Mouse (Mus musculus) 3T3-L1 (cell line): ENCODE measurements around the gene Cry2.

Experiments
- DNase-seq: peaks from one replicate; pipeline ENCODE4 v3.0.0-alpha.2; 2015; ENCODE audit warnings: low read depth, low spot score

Cry2 gene

GRCm38 (mm10) chr2:92370821-92371805 is 62.7 kb downstream of the Cry2 start:
- DNase-seq: no peak

DNA sequence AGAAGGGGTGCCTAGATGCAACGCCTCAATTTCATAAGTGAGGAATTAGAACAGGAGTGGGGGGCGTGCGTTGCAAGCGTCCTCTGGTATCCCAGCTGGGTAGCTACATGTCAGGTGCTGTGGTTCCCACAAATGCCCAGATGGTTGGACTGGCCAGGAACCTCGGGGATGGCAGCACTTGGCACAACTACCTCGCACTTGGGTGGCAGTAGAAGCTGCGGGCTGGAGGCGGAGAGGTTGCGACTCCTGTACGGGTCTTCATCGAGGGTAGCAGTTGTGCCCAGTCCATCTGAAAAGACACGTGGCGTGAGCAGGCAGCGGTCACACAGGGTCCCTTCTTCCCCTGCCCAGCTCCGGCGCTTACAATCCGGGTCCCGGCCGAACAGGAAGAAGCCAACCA is 63.5 kb downstream of the Cry2 start:
- DNase-seq: no peak

DNA sequence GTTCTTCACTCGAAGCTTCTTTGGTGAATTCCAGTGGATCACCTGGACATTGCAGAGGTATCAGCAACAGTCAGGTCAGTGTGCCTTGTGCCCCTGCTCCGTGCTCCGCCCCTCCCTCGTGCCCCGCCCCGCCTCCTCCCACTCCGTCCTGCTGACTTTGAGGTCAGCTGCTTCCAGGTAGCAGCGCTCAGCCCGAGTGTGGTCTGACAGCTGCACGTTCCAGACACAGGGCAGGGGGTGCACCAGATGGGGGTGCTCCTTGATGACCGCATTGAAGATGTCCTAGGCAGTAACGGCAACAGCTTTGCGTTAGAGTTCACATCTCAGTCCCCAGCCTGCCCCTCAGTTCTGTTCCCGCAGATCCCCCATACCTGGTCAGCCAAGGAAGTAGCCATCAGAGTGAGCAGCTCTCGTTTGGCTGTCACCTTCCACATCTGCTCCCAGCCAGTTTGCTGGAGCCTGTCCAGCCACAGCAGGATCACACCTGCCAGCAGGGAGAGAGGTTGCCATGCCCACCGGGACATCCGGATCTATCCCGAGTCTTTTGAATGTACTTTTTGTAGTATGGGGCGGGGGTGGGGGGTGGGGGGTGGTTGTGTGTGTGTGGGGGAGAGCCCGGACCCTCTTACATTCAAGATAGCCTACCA is 66.3 kb downstream of the Cry2 start:
- no peak for DNase-seq

- DNase-seq: no peak
Measured at GRCm38 (mm10) chr2:92365568-92365967, 68.3 kb downstream of the Cry2 start.

DNA sequence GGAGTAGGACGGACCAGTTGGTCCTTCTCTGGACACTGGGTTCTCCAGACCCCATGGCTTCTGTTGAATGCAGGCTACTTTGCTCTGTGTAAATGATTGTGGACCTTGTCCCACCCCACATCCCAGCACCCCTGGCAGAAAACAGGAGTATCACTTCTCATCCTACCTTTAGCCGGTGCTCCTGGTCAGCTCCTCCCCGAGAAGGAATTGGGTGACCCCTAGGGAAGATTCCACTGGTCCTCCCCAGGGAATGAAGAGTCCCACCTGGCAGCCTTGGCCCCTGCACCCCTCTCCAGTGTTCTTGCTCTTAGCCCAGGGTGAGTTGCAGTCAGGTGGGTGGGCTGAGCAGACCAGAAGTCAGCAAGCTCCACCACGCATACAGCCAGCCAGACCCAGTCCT is 69.8 kb downstream of the Cry2 start:
- DNase-seq: no peak

- no peak for DNase-seq
Measured at GRCm38 (mm10) chr2:92362571-92363228, 71.1 kb downstream of the Cry2 start.

- no peak for DNase-seq
Measured at GRCm38 (mm10) chr2:92361795-92362194, 72.0 kb downstream of the Cry2 start.

GRCm38 (mm10) chr2:92360893-92361292 is 73.0 kb downstream of the Cry2 start:
- DNase-seq: no peak

GRCm38 (mm10) chr2:92360186-92360823 is 73.5 kb downstream of the Cry2 start:
- DNase-seq: no peak

DNA sequence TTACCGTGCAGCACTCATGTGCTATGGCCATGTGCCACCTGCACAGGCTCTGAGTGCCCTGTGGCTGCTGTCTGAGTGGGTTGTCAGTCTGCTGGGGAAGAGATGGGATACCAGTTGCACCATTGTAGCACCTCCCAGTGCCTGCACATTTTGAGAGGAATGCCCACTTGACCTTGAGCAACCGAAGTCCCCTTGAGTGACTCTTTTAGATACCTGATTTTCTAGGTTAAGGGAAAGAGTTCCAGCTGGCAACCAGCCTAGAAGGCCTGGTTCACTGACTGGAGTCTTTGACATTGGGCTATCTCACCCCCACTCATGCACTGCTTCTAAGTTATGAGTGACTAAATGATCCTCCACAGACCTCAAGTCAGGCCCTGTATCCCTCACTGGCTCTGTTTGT is 74.5 kb downstream of the Cry2 start:
- no peak for DNase-seq

- DNase-seq: no peak
Measured at GRCm38 (mm10) chr2:92354224-92354623, 79.6 kb downstream of the Cry2 start.
